Mouse (Mus musculus) kidney, postnatal 10 days (tissue): ENCODE data around the gene Strip2.

ENCODE experiments used
- DNase-seq: peaks from one replicate; pipeline ENCODE4 v3.0.0; 2021; ENCODE audit warnings: mixed read lengths

Gene Strip2

GRCm38 (mm10) chr6:29930665-29931064 is 13.9 kb downstream of the Strip2 start:
- no peak for DNase-seq

- DNase-seq = no peak
Observed at GRCm38 (mm10) chr6:29931181-29931580, 14.4 kb downstream of the Strip2 start.

- no peak for DNase-seq
Observed at GRCm38 (mm10) chr6:29935741-29936140, 18.9 kb downstream of the Strip2 start.

GRCm38 (mm10) chr6:29940428-29940827 is 23.6 kb downstream of the Strip2 start:
- DNase-seq = peak; percentile 7

- no peak for DNase-seq
Observed at GRCm38 (mm10) chr6:29941036-29941435, 24.2 kb downstream of the Strip2 start.

- DNase-seq = no peak
Observed at GRCm38 (mm10) chr6:29944465-29944864, 27.7 kb downstream of the Strip2 start.

GRCm38 (mm10) chr6:29946568-29946967 is 29.8 kb downstream of the Strip2 start:
- no peak for DNase-seq

- DNase-seq = peak; percentile 32
Observed at GRCm38 (mm10) chr6:29947823-29948222, 31.0 kb downstream of the Strip2 start.

GRCm38 (mm10) chr6:29956749-29957148 is 39.9 kb downstream of the Strip2 start:
- DNase-seq = no peak

GRCm38 (mm10) chr6:29958669-29959068 is 41.9 kb downstream of the Strip2 start:
- DNase-seq = no peak

GRCm38 (mm10) chr6:29961081-29961480 is 44.3 kb downstream of the Strip2 start:
- no peak for DNase-seq

GRCm38 (mm10) chr6:29967917-29968316 is 51.1 kb downstream of the Strip2 start:
- no peak for DNase-seq

GRCm38 (mm10) chr6:29973341-29973740 is 56.5 kb downstream of the Strip2 start:
- no peak for DNase-seq

GRCm38 (mm10) chr6:29974836-29975235 is 58.0 kb downstream of the Strip2 start:
- DNase-seq = no peak

GRCm38 (mm10) chr6:29980461-29980860 is 63.6 kb downstream of the Strip2 start:
- no peak for DNase-seq

- no peak for DNase-seq
Observed at GRCm38 (mm10) chr6:29981797-29982196, 65.0 kb downstream of the Strip2 start.

- peak; percentile 90 for DNase-seq
Observed at GRCm38 (mm10) chr6:29985058-29985498, 68.3 kb downstream of the Strip2 start.

GRCm38 (mm10) chr6:29985504-29985903 is 68.7 kb downstream of the Strip2 start:
- no peak for DNase-seq

GRCm38 (mm10) chr6:29985986-29986385 is 69.2 kb downstream of the Strip2 start:
- no peak for DNase-seq

- no peak for DNase-seq
Observed at GRCm38 (mm10) chr6:29987246-29987645, 70.4 kb downstream of the Strip2 start.

- DNase-seq = peak; percentile 26
Observed at GRCm38 (mm10) chr6:29998140-29998539, 81.3 kb downstream of the Strip2 start.

- no peak for DNase-seq
Observed at GRCm38 (mm10) chr6:29998771-29999170, 82.0 kb downstream of the Strip2 start.

GRCm38 (mm10) chr6:30002628-30003027 is 85.8 kb downstream of the Strip2 start:
- DNase-seq = no peak

GRCm38 (mm10) chr6:30005851-30006250 is 89.0 kb downstream of the Strip2 start:
- no peak for DNase-seq

- no peak for DNase-seq
Observed at GRCm38 (mm10) chr6:30009204-30009603, 92.4 kb downstream of the Strip2 start.
